Mouse (Mus musculus) left cerebral cortex, adult 8-10 months (tissue): Measurements from ENCODE around the gene Fmo2. TPM values are rescaled to one million over a fixed set of nuclear protein-coding genes. Genes with fewer than 3 reads are reported as not detected.

Experiments
- DNase-seq, 2 experiments: peaks; one replicate each; pipeline ENCODE4 v3.0.0; 2022; ENCODE audit warnings: low spot score in 2 of 2
- total RNA-seq, 4 experiments: library from RNA; stranded (reverse); gene quantifications; 2 replicates each; pipeline ENCODE4 v1.2.4; 2022

The Fmo2 gene
- total RNA-seq, 4 experiments from 2014 or later: 4.1 to 10.4 (median 6.6) TPM

DNA sequence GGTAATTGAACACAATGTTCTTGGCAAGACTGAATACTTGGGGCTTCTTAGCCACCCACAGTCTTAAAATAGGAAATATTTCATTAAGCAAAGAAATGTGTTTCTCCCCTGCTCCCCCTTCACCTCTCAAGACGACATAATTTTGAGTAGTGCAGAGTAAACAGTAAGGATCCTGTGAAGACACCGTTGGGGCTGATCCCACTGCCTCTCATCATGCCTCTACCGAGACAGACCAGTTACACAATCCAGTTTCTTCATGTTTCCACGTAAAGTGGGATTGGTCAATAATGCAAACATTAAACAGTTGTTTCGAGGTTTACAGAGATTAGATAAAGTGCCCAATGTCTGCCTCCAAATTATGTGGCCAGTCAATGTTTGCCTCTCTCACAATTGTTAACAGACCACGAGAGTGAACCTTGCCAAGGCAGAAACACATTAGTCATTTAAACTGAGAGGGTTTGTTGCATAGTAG is 6.5 kb downstream of the Fmo2 start:
- DNase-seq: no peak

DNA sequence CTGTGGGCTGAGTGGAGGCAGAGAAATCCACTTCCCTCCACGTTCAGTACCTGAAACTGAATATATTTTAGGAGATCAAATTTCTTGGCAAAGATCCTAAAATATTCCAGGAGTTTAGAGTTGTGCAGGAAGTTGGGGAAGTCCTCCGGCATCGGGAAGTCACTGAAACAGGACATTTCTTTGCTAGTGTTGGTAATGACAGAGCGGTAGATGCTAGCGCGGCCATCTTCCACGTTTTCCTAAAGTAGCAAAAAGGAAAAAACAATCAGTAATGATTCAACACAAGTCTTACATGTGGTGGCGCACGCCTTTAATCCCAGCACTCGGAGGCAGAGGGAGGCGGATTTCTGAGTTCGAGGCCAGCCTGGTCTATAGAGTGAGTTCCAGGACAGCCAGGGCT is 9.9 kb downstream of the Fmo2 start:
- no peak for DNase-seq

DNA sequence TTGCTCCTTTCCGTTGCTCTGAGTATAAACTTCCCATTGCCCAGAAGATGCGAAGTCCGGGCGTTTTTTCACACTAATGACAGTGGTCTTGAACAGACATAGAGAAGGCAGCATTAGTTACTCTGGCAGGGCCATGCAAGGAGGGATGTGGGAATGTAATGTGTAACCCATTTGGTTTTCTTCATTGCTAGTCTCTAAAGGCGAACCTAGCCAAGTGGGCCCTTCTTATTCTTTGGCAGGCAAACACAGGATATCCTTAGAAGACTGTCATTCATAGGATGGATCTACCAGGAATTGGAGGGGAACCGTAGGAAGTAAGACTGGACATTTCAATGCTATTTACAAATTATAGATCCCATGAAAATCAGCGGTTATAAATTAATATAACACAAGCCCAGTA is 10.9 kb downstream of the Fmo2 start:
- DNase-seq: no peak

- DNase-seq: no peak
Measured at GRCm38 (mm10) chr1:162886138-162886816, 12.2 kb downstream of the Fmo2 start.

- no peak for DNase-seq
Measured at GRCm38 (mm10) chr1:162882681-162883080, 15.8 kb downstream of the Fmo2 start.

GRCm38 (mm10) chr1:162879595-162880369 is 18.7 kb downstream of the Fmo2 start:
- DNase-seq: no peak

DNA sequence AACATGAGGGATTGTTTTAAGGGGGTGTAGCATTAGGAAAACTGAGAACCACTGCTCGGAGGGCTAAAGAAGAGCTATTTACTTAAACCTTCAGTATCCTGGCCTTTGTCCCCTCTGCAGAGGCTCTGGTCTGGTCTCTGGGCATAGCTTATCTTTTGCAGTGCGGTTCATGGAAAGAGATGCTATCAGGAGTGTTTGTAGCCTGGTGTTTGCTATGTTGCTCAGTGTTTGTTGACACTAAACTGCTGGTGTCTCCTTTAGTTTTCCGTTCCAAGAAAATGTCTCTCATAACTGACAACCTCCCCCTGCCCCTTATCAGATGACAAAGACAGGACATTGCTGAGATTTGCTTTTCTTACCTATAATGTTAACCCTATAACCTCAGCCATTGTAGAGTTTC is 23.4 kb downstream of the Fmo2 start:
- no peak for DNase-seq

GRCm38 (mm10) chr1:162871701-162872311 is 26.7 kb downstream of the Fmo2 start:
- no peak for DNase-seq

GRCm38 (mm10) chr1:162870978-162871377 is 27.5 kb downstream of the Fmo2 start:
- DNase-seq: no peak

GRCm38 (mm10) chr1:162867396-162867795 is 31.1 kb downstream of the Fmo2 start:
- no peak for DNase-seq

DNA sequence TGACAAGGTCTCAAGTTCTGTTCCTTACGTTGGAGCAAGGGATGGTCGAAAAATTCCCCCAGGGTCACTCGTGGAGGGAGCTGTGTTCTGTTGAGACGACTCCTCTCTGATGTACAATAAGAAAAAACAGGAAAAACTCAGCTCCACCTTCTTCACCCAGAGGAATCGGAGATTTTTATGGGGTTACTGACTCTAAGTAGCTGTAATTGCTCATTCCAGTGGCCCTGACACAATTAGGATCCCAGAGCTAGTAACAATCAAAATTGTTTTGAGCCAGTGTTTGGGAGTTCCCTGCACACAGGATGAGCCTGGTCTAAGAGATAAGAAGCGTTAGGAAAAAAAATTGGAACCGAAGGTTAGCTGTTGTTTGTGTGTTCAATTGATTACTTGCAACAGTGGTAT is 32.2 kb downstream of the Fmo2 start, which contains the start of gene Fmo1:
Fmo1 (minus strand) TSS at position 331 of the 402 bp plus-strand sequence.
- DNase-seq: no peak

- DNase-seq: no peak
Measured at GRCm38 (mm10) chr1:162865493-162865830, 33.1 kb downstream of the Fmo2 start.

DNA sequence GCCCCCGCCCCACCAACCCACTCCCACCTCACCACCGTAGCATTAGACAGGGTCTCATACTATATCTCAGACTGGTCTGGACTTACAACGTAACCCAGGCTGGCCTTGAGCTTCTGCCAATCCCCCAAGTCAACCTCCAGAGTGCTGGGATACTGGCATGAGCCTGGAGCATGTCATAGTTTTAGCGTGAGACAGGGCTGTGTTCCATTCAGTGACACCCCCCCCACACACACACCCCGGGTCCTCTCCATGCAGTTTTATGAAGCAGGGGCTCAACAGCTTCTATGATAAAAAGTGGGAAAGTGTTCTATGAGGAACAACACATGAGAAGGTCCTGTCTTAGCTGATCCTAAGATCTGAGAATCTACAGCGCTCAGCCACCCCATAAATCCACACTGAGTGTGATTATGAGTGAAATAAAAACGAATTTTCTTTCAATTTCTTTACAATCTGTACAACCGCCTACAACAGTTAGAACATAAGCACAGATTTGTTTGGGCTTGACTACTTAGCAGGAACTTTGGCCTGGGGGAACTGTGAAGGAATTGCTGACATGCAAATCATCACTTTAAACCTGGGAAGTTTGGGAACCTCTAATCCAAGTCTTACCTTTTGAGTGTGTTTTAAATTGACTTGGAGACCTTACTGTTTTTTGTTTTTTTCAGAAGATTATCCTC is 33.6 kb downstream of the Fmo2 start:
- DNase-seq: no peak

DNA sequence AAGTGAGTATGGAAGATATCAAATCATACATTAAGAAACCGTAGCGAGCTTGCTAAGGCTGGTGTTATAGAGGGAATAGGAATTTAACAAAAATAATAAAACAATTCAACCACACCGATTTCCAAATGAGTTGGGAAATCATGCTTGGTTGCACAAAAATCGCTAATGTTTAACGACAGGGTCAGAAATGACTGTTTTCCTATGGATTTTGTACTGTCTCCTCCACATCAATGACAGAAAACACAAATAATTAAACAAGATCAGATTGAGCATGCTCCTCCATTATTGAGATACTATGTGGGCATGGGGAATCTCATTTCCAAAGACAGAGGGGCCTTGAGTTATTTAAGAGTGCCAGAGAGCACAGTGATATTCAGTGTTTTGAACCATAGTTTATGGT is 34.2 kb downstream of the Fmo2 start:
- no peak for DNase-seq

DNA sequence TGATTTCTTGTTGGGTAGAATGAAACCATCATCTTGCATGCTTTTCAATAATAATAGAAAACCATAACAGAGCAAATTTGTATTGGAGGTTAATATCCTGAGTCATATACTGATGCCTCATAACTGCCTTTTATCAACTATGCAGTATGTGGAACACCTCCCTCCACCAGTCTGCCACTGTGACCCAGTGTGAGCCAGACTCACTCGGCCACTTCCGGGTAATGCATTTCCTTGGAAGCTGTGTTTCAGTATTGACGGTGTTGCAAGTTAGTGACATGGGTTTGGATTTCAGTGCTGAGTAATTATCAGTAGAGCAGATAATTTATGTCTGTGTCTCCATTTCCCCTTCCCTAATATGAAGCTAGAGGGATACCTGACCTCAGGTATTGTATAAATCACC is 34.9 kb downstream of the Fmo2 start:
- no peak for DNase-seq

- no peak for DNase-seq
Measured at GRCm38 (mm10) chr1:162862328-162862727, 36.2 kb downstream of the Fmo2 start.

GRCm38 (mm10) chr1:162859996-162860605 is 38.4 kb downstream of the Fmo2 start:
- no peak for DNase-seq

DNA sequence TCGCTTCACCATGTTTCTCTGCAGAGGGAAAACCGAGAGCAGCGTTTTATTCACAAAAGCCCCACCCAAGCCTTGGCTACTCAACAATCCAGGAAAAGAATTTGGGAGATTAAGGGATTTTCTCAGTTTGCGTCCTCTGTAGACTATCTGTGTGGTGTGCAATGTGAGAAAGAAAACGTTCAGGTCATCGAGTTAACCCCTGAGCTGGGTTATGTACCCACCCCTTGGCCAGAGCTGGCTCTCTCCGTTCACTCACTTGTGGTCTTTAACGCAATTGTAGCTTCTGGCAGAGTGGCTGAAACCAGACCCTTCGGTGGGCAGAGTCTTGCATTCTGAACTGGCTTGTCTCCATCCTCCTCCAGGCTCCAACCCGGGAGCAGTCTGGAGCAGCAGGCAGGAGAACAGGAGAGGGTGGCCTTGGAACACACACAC is 39.0 kb downstream of the Fmo2 start:
- no peak for DNase-seq

DNA sequence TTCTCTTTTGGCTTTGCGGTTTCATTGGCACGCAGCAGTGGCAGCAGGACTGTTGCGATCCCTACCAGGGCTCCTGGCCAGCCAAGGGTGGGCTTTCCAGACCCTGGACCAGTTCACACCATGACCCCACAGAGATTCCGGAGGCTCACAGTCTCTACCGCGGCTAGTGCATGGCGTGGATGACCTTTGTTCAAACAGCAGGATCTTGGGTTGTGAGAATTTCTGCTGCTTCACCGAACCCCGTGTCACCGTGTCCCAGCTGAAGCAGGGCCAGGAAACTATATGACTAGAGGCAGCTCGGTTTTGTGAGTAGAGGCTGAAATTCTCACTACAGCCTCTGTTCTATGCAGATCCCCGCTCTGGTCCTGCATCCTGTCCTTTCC is 39.8 kb downstream of the Fmo2 start:
- DNase-seq: no peak

DNA sequence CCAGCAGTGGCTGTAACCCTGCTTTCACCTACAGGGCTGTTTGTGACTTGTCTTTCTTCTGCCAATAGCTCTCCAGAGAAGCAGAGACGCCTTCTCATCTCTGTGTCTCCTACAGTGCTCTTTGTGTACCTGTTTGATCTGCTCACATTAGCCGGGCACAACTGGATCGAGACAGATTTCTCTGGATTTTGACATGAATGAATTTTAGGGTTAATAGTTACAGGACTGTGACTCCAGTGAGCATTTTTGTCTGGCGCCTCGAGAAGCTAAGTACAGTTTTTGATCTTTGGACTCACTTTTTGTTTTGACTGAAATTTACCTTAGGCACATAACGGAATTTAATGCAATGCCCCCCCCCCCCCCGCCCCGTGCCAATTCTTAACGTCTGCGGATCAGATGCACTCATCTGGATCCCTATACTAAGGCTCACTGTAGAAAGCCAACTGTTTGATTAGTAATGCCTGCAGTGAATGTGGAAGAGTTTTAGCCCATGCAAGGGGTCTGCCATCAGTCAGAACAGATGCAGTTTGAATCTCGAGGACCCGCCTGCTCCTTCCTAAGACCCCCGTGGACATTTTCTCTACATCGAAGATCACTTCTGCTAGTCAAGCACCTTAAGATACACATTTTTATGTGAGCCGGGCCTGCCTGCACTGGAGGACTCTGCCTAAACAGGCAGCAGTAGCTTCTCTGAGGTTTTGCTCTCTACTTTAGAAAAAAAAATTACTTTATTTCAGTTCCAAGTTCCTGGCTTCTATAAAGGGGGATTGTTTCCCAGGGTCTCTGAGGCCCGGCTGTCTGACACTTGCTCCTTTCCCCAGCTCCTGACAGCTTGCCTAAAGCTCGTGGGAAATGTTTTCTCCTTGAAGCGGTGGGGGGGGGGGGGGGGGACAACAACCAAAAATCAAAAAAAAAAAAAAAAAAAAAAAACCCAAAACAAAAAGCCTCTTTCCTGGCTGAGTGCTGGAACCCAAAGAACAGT is 40.5 kb downstream of the Fmo2 start:
- DNase-seq: no peak
